Mouse (Mus musculus) monocyte, adult 59 days (primary cell): ENCODE results near the gene Tigd2. TPM values are rescaled to one million over a fixed set of nuclear protein-coding genes. Genes with fewer than 3 reads are reported as not detected.

Experiments used
- total RNA-seq, 2 experiments: library from RNA; stranded (reverse); gene quantifications; one replicate each; pipeline ENCODE4 v1.2.4; 2023

The Tigd2 gene
- 10 to 100 TPM; 13.0 to 15.5 TPM for total RNA-seq

GRCm38 (mm10) chr6:59208685-59209298, at the start of gene Tigd2:
Gene Tigd2 (plus strand): TSS chr6:59208870.

Other genes starting within 250 kb of the Tigd2 start
- 1 to 10 TPM in 1 of 2 experiments, under 1 TPM in 1; 0.86 to 1.5 TPM for gene Fam13a, start 184.3 kb upstream of the Tigd2 start, total RNA-seq
- gene Gprin3, start 217.4 kb downstream of the Tigd2 start, total RNA-seq: 1 to 10 TPM; 1.3 to 1.4 TPM